Mouse (Mus musculus) heart, postnatal 0 days (tissue): ENCODE results near the gene Plekho1.

Experiments used
- CTCF ChIP-seq: IDR thresholded peaks from 2 replicates; pipeline ENCODE4 v1.5.1; 2016; ENCODE audit warnings: antibody characterized with exemption, control low read depth, low read depth
- EP300 ChIP-seq: IDR thresholded peaks from 2 replicates; pipeline ENCODE4 v1.6.1; 2016; ENCODE audit warnings: antibody characterized with exemption, low read depth

GRCm38 (mm10) chr3:95995802-95996428 lies at the start of gene Plekho1:
- no peak for TF ChIP-seq CTCF
- TF ChIP-seq EP300, result no peak
